Mouse (Mus musculus) MEL (cell line): Measurements from ENCODE around the gene Dlg2. TPM values are rescaled to one million over a fixed set of nuclear protein-coding genes. Genes with fewer than 3 reads are reported as not detected.

Experiments
- DNase-seq: peaks from one replicate; pipeline ENCODE4 v3.0.0; 2011; ENCODE audit warnings: low read depth, low spot score
- H3K27ac ChIP-seq: 2 replicates; pipeline ENCODE4 v1.5.1; 2012; ENCODE audit warnings: low read depth, mild to moderate bottlenecking, control low read depth, low read length, moderate library complexity; ENCODE audit not compliant: control insufficient read depth
- H3K27me3 ChIP-seq, 2 experiments: fragments of 150-350 bp in 1 of 2; sonication (generic) in 1 of 2; 2 replicates each; pipeline ENCODE4 v1.6.1; 2012; ENCODE audit warnings: low read length in 2 of 2, mild to moderate bottlenecking in 2 of 2, improper control_type of control experiment in 1 of 2, moderate library complexity in 1 of 2; ENCODE audit not compliant: insufficient read depth in 2 of 2, control insufficient read depth in 1 of 2
- H3K36me3 ChIP-seq, 2 experiments: 2 replicates each; pipeline ENCODE4 v1.6.1; 2012 to 2014; ENCODE audit warnings: low read length in 2 of 2, improper control_type of control experiment in 1 of 2, inconsistent platforms in 1 of 2, mild to moderate bottlenecking in 1 of 2; ENCODE audit not compliant: insufficient read depth in 2 of 2, control insufficient read depth in 1 of 2
- H3K4me1 ChIP-seq, 2 experiments: fragments of 150-350 bp in 1 of 2; sonication (generic) in 1 of 2; 2 replicates each; pipeline ENCODE4 v1.6.1; 2012; ENCODE audit warnings: low read length in 2 of 2, improper control_type of control experiment in 1 of 2, mild to moderate bottlenecking in 1 of 2; ENCODE audit not compliant: insufficient read depth in 2 of 2, control insufficient read depth in 1 of 2
- H3K4me3 ChIP-seq, 2 experiments: fragments of 150-350 bp in 1 of 2; sonication (generic) in 1 of 2; 2 replicates each; pipeline ENCODE4 v1.5.1; 2012; ENCODE audit warnings: low read depth in 2 of 2, low read length in 2 of 2, mild to moderate bottlenecking in 2 of 2, moderate library complexity in 2 of 2, control low read depth in 1 of 2, improper control_type of control experiment in 1 of 2; ENCODE audit not compliant: control insufficient read depth in 1 of 2, insufficient read depth in 1 of 2
- H3K79me2 ChIP-seq: 2 replicates; pipeline ENCODE4 v1.6.1; 2012; ENCODE audit warnings: mild to moderate bottlenecking, low read length, moderate library complexity; ENCODE audit not compliant: control insufficient read depth, poor library complexity, insufficient read depth
- H3K9ac ChIP-seq: 2 replicates; pipeline ENCODE4 v1.6.1; 2012; ENCODE audit warnings: low read depth, mild to moderate bottlenecking, control low read depth, low read length, moderate library complexity; ENCODE audit not compliant: control insufficient read depth, poor library complexity, severe bottlenecking
- H3K9me3 ChIP-seq: fragments of 150-350 bp; sonication (generic); replicated peaks from 2 replicates; pipeline ENCODE4 v1.6.1; 2012; ENCODE audit warnings: mild to moderate bottlenecking, low read length, improper control_type of control experiment, moderate library complexity; ENCODE audit not compliant: insufficient read depth
- ELF1 ChIP-seq: IDR thresholded peaks from 2 replicates; pipeline ENCODE4 v1.6.1; 2014; ENCODE audit warnings: low read depth, mild to moderate bottlenecking, inconsistent platforms, low read length, improper control_type of control experiment, moderate library complexity
- EP300 ChIP-seq, 2 experiments: IDR thresholded peaks; 2 replicates each; pipeline ENCODE4 v1.6.1; 2011; ENCODE audit warnings: improper control_type of control experiment in 2 of 2, low read length in 2 of 2, low read depth in 1 of 2, mild to moderate bottlenecking in 1 of 2
- ETS1 ChIP-seq: IDR thresholded peaks from 2 replicates; pipeline ENCODE4 v1.6.1; 2012; ENCODE audit warnings: low read depth, mild to moderate bottlenecking, inconsistent platforms, low read length, improper control_type of control experiment, moderate library complexity
- GABPA ChIP-seq: IDR thresholded peaks from 2 replicates; pipeline ENCODE4 v1.6.1; 2012; ENCODE audit warnings: low read depth, mild to moderate bottlenecking, inconsistent platforms, low read length, improper control_type of control experiment, moderate library complexity
- JUND ChIP-seq: IDR thresholded peaks from 2 replicates; pipeline ENCODE4 v1.6.1; 2011; ENCODE audit warnings: low read depth, mild to moderate bottlenecking, improper control_type of control experiment, low read length
- KAT2A ChIP-seq: conservative IDR thresholded peaks from 2 replicates; pipeline ENCODE4 v1.6.1; 2012; ENCODE audit warnings: low read depth, low read length, improper control_type of control experiment, inconsistent platforms
- MEF2A ChIP-seq: IDR thresholded peaks from 2 replicates; pipeline ENCODE4 v1.6.1; 2014; ENCODE audit warnings: low read depth, mild to moderate bottlenecking, inconsistent platforms, low read length, improper control_type of control experiment; ENCODE audit not compliant: poor library complexity, insufficient replicate concordance, severe bottlenecking; ENCODE audit errors: extremely low read depth
- MYB ChIP-seq: IDR thresholded peaks from 2 replicates; pipeline ENCODE4 v1.6.1; 2011; ENCODE audit warnings: mild to moderate bottlenecking, low read depth, low read length, improper control_type of control experiment
- MYC ChIP-seq: IDR thresholded peaks from 2 replicates; pipeline ENCODE4 v1.6.1; 2011; ENCODE audit warnings: low read depth, mild to moderate bottlenecking, low read length, improper control_type of control experiment, moderate library complexity
- NRF1 ChIP-seq: IDR thresholded peaks from 2 replicates; pipeline ENCODE4 v1.6.1; 2014; ENCODE audit warnings: low read depth, mild to moderate bottlenecking, inconsistent platforms, low read length, improper control_type of control experiment, moderate library complexity; ENCODE audit not compliant: poor library complexity, insufficient read depth, severe bottlenecking
- RAD21 ChIP-seq: IDR thresholded peaks from 2 replicates; pipeline ENCODE4 v1.6.1; 2011; ENCODE audit warnings: mild to moderate bottlenecking, low read depth, low read length, improper control_type of control experiment
- UBTF ChIP-seq: IDR thresholded peaks from 2 replicates; pipeline ENCODE4 v1.6.1; 2012; ENCODE audit warnings: low read depth, mild to moderate bottlenecking, inconsistent platforms, low read length, improper control_type of control experiment, moderate library complexity, borderline replicate concordance; ENCODE audit not compliant: insufficient read depth
- ZC3H11A ChIP-seq: IDR thresholded peaks from 2 replicates; pipeline ENCODE4 v1.6.1; 2012; ENCODE audit warnings: low read depth, mild to moderate bottlenecking, inconsistent platforms, low read length, improper control_type of control experiment
- ZMIZ1 ChIP-seq: IDR thresholded peaks from 2 replicates; pipeline ENCODE4 v1.6.1; 2012; ENCODE audit warnings: low read depth, mild to moderate bottlenecking, inconsistent platforms, low read length, improper control_type of control experiment, moderate library complexity
- polyA plus RNA-seq, 2 experiments: library from polyadenylated mRNA; stranded (reverse) in 1 of 2; unstranded in 1 of 2; fragments of >175 nt in 1 of 2; fragments of >200 nt in 1 of 2; gene quantifications; 2 replicates each; pipeline versions ENCODE4 v1.2.1 to v1.2.4; 2012; ENCODE audit warnings: low replicate concordance in 2 of 2, low read depth in 1 of 2; ENCODE audit not compliant: insufficient read length in 2 of 2, insufficient read depth in 1 of 2, missing spikeins in 1 of 2
- total RNA-seq: library from RNA; depleted of rRNA; stranded (reverse); fragments of 300-350 nt; gene quantifications from 2 replicates; pipeline ENCODE4 v1.2.3, GENCODE M21; 2012

The Dlg2 gene
- total and polyA plus RNA-seq, 3 experiments = 0.04 TPM; not detected in 2

DNA sequence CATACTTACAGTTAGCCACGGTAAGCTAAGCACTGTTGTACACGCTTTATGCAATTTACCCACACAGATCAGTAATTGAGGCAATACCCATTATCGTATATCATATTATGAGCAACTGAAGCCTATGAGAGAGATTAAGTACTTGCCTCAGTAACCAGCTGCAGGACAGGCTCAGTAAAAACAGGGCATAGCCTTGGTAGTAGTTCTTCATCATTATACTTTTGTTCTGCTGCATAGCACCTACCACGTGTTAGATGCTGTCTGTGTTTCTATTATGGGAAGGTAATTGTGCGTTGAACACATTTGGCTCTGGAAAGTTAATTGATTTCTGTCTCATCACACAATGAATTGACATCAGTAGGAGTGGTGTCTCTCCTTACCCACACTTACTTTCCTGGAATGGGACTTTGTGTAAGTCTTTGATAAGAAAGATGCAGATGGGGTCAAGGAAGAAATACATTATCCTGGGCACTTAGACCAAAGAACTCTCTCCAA is 1897.4 kb downstream of the Dlg2 start:
- H3K4me3 ChIP-seq = no peak overlapping the region
- H3K36me3 ChIP-seq = no peaks in the 10 kb centered on the region
- H3K9me3 ChIP-seq = no peaks in the 10 kb centered on the region
- H3K9ac ChIP-seq = no peak overlapping the region
- no peaks in the 10 kb centered on the region for H3K27me3 ChIP-seq
- no peaks in the 10 kb centered on the region for H3K4me1 ChIP-seq
- TF ChIP-seq MEF2A = no peak
- TF ChIP-seq MYB = no peak
- no peak for TF ChIP-seq GABPA
- no peak for TF ChIP-seq ZMIZ1
- no peak for TF ChIP-seq KAT2A
- no peak for TF ChIP-seq ELF1
- no peak for TF ChIP-seq MYC
- TF ChIP-seq ETS1 = no peak
- TF ChIP-seq RAD21 = no peak
- TF ChIP-seq JUND = no peak
- TF ChIP-seq, all 39 proteins: peak for 0
- Histone ChIP-seq H3K27ac (no peak overlapping the region), H3K79me2 (no peaks in the 10 kb centered on the region)
- DNase-seq = no peak

DNA sequence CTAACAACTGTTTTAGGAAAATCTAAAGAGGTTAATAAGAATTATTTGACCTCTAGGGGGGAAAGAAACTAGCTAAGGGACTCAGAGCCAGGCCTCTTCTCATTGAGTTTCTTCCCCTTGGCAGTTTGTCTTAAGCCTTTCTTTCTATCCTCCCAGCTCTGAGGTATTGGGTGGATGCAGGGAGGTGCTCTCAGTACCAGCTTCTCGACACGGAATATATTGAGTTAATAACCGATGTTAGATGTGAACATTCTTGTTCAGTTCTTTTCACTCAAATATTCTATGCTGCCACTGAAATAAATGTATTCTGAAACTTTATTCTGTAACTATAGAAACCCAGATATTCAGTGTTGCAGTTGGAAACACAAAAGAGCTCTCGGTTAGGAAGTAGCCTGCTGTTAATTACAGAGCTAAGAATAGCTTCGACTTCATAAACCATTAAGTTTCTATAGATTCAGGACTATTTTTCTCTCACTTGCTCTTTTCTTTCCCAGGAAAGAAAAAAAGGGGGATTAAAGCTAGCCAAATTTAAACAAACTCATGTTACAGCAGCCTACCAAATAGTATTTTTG is 1907.5 kb downstream of the Dlg2 start:
- Histone ChIP-seq H3K4me1 (no peaks in the 10 kb centered on the region), H3K9ac (no peak overlapping the region), H3K27me3 (no peaks in the 10 kb centered on the region; a peak in 1 of 4 replicates), H3K36me3 (no peaks in the 10 kb centered on the region), H3K4me3 (no peak overlapping the region), H3K79me2 (no peaks in the 10 kb centered on the region), H3K9me3 (no peaks in the 10 kb centered on the region), H3K27ac (no peak overlapping the region)
- TF ChIP-seq ELF1 (no peak), UBTF (no peak), ZMIZ1 (no peak), KAT2A (no peak), MYB (no peak), GABPA (no peak), NRF1 (no peak), ZC3H11A (no peak), EP300 (IDR thresholded peaks at IDR 0.05; ENCODE audit: low read depth in 1 of 2, low read length in 2 of 2) (no peak)
- DNase-seq = no peak
